Mouse (Mus musculus): ENCODE results near the gene Atp9a.

Atp9a gene

GRCm38 (mm10) chr2:168679381-168680199 lies 62.6 kb downstream of the Atp9a start:
- DNase-seq = no peak

DNA sequence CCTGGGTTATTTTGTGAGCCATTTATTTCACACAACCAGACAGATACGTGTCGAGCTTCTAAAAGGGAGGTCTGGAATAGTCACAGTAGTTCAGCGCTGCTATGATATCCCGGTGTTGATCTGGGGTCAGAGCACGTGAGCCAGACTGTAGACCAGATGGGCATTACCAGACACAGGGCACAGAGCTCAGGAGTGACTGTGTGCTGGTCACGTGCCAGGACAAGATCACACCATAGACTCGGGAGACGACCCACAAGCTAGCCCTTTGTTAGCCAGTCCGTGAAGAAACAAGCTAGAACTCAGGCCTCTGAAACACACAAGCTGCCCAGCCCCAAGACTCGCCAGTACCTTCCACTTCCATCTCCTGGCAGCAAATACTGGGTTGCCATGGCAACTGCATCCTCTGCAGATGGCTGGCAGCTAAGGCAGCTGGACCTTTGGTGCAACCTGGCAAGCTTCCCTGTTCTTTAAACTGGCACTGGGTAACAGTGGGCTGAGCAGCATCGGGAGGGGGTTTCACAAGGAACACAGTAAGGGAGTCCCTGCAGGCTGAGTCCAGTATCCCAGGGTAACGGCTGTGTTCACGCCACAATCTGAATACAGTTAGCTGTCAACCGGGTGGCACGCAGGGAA lies 63.4 kb downstream of the Atp9a start:
- DNase-seq = peak; percentile 82

- DNase-seq = peak; percentile 91
These were observed 64.6 kb downstream of the Atp9a start for GRCm38 (mm10) chr2:168677650-168678049.

GRCm38 (mm10) chr2:168671724-168672123 lies 70.5 kb downstream of the Atp9a start:
- DNase-seq = no peak

- no peak for DNase-seq
These were observed 72.0 kb downstream of the Atp9a start for GRCm38 (mm10) chr2:168670241-168670640.

DNA sequence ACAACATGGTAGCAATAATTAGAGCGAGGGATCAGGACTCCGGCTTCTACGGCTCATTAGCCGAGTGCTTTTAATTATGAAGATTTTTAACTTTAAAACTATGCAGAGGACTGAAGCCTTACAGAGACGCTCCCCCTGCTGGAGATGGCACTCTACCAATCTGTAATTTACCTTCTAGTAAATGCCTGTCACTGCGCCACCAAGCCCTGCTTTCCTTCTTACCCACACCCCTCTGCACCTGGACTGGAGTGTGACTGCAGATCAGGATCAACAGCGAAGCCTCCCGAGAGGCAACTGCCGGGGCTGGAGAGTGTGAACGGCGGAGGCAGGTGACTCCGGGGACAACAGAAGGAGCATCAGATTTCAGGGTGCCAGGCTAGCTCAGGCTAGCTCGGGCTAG lies 72.4 kb downstream of the Atp9a start:
- no peak for DNase-seq

- no peak for DNase-seq
These were observed 74.5 kb downstream of the Atp9a start for GRCm38 (mm10) chr2:168667745-168668144.

DNA sequence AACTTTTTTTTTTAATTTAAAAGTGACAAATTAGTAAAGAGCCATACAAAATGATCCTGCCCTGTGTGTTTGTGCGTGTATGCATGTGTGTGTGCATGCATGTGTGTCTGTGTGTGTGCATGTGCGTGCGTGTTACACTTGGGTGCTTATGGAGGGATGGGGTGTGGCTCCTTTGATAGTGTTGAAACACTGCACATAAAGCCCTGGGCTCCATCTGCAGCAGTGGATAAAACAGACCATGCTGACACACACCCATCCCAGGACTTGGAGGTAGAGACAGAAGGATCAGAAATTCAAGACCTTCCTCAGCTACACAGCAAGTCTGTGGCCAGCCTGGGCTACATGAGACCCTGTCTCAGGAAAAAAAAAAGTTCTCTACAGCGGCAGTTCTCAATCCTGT lies 76.5 kb downstream of the Atp9a start:
- no peak for DNase-seq

DNA sequence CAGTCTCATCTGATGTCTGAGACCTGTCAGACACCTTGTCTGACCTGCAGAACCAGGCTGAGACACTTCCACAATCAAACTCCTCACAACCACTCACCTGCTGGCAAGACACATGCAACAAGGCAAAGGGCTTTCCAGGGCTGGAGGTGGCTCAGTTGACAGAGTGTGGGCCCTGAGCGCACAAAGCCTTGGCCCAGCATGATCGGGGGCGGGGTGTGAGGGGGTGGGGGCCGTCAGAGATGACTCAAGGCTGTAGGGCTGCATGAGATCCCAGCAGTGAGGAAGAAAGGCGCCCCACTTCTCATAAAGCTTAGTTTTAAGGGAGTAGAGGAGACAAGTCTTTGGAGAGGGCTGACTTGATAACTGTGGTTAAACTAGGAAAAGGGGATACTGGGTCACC lies 78.5 kb downstream of the Atp9a start:
- DNase-seq = no peak

DNA sequence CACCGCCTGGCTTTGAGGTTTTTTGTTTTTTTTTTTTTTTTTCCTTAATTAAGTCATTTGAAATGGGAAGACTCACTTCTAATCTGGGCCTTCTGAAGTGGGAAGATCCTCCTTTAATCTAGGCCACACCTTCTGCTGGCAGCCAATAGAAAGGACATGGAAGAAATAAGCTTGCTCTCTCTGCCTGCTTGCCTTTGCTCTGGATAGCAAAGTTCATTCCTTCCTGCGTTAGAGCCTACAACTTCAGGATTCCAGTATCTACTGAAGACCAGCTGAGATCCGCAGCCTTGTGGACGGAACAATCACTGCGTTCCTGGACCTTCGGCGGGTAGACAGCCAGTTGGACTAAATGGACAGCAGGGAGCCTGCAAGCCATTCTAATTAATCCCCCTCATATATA lies 79.0 kb downstream of the Atp9a start:
- DNase-seq = no peak

GRCm38 (mm10) chr2:168661802-168662201 lies 80.4 kb downstream of the Atp9a start:
- no peak for DNase-seq

GRCm38 (mm10) chr2:168660344-168660743 lies 81.9 kb downstream of the Atp9a start:
- no peak for DNase-seq

DNA sequence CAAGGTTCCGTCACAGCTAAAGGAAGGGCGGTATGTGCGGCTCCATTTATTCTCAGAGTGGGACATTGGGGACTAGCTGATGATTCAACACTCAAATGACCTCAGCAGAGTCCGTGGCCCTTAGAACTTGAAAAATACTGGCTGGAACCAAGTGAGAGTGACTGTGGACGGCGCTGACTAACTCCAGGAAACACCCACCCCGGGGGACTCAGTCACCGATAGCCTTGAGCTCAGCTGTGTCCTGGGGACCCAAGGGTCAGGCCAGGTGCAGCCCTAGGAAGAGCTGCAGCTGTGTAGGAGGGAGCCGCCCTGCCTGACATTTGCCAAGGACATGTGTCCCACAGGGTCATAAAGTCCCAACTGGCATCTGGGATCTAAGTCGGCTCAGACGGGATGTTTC lies 83.7 kb downstream of the Atp9a start:
- no peak for DNase-seq

- DNase-seq = no peak
These were observed 85.5 kb downstream of the Atp9a start for GRCm38 (mm10) chr2:168656569-168657308.

DNA sequence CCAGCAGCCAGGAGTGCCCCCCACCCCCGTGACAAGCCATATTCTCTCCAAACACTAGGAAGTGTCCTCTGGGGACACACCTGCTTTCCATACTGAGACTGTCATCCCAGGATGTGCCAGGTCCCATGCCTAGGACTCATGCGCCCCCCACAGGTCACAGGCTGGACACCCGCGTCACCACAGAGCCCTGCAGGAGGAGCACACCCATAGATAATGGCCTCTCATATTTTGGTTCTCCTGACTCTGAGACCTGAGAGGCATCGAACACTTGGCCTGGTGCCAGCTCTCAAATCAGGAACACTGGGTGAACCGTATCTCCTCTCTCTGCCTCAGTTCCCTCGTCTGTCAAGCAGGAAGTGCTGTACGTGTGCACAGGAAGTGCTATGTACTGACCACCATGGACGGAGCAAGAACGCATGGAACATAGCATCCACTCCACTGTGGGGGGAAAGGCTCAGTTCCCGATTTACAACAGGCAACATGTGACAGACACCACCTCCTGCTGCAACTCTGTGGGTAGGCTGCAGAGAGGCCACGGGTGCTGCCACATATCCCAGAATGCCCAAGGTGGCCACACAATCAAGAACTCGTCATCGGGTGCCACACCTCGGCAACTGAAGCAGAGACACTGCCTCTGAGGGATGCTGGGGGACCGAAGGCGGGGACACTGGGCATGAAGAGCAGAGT lies 87.1 kb downstream of the Atp9a start:
- no peak for DNase-seq

GRCm38 (mm10) chr2:168654482-168654881 lies 87.7 kb downstream of the Atp9a start:
- no peak for DNase-seq

- DNase-seq = no peak
These were observed 90.5 kb downstream of the Atp9a start for GRCm38 (mm10) chr2:168651757-168652156.

- DNase-seq = no peak
These were observed 94.0 kb downstream of the Atp9a start for GRCm38 (mm10) chr2:168648171-168648570.

DNA sequence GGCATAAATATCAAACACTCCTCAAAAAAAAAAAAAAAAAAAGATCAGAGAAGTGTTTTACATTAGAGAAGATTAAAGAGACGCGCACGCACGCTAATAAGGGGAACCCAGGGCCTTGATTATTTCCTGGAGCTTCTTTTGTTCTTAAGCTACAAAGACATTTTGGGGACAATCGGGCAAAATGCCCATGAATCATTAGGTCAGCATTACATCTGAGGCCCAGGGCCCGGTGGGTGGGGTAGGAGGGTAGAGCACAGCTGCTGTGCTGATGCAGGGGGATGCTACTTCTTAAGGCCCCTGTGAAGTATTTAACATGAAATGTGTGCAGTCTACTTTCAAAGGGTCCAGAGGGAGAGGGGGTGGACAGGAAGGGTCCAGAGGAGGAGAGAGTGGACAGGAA lies 97.4 kb downstream of the Atp9a start:
- DNase-seq = no peak

DNA sequence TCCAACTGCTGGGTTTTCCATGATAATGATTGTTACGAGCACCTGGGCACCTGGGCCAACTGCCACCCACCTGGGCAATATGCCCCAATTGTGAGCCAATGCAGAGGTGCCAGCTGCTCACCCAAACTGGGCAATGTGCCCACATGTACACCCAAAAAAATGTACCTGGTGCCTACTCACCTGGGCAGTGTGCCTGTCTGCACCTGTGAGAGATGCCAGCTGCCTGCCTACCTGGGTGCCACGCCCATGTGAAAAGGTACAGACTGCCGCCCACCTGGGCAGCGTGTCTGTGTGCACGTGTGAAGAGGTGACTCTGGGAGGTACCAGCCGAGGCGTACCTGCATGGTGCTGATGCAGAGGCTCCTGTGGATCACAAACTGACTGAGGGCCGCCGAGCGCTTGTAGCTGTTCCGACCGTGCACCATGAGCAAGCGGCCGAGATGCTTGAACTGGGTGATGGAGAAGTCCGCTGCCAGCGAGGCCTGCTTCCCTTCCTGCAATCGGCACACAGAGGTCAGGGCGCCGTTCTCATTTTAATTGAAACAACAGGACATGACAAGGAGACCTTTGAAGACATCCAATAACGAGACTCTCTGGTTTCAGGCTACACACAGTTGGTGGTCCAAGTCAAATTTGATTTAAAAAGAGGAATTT lies 98.6 kb downstream of the Atp9a start:
- no peak for DNase-seq

DNA sequence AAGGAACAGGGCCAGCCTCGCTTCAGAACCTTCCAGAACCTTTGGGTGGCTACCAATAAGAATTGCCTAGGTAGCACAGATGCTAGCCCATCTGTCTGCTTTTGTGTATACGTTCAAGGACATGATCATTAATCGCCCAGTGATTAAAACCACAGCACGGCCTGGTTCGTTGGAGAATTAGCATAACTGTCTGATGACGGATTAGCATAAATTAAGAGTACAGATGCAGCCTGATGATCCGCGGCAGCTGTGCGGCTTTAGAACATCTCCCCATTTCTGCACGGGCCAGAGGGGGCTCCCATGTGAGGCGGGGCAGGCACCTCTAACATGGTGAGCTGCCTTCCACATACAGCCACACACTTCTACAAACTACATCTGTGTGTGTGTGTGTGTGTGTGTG lies 100.0 kb downstream of the Atp9a start:
- no peak for DNase-seq

- no peak for DNase-seq
These were observed 101.7 kb downstream of the Atp9a start for GRCm38 (mm10) chr2:168640460-168640859.

DNA sequence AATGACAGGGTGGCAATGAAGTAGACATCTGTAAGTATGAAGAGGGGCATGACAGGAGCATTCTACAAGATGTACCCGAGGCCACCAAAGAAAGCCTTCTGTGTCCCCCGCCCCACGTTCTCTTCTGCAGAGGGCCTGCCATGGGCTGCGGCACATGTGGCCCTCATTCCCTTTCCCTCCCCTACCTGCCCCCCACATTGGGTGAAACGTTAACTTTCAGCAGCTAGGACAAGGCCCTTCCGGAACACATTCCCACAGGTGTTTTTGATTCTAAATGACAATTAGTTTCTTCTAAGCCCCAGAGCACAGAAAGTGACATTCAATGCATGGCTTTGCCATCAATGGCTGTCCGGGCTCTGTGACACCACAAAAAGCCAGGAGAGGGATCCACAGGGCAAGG lies 107.3 kb downstream of the Atp9a start:
- DNase-seq = no peak

Data from cerebellum, adult 8-10 months (tissue).